Mouse (Mus musculus): Measurements from ENCODE around the gene Tmem51.

DNA sequence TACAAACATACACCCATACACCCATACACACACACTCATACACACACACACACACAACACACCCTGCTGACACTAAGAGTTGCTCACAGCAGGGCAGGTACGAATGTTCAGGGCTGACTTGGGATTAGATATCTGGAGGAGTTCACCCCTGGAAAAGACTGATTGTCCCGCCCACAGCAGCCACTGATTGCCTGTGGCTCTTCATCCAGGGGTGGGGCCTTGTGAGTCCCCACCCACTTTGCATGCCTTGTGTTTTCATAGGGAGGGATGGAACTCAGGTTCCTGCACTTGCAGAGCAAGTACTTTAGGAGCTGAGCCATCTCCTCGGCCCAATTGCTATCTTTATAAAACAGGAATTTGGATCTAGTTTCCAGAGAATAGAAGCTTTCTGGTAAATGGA is 102.6 kb downstream of the Tmem51 start:
- TF ChIP-seq MAFK (IDR thresholded peaks at IDR 0.05; ENCODE audit: insufficient read depth, low read depth, low read length) (no peak), ZNF384 (IDR thresholded peaks at IDR 0.05; ENCODE audit: low read depth, low read length) (no peak), CHD2 (IDR thresholded peaks at IDR 0.05; ENCODE audit: low read depth, low read length) (no peak), HCFC1 (IDR thresholded peaks at IDR 0.05; ENCODE audit: borderline replicate concordance, insufficient read depth, low read length) (no peak), ZC3H11A (IDR thresholded peaks at IDR 0.05; ENCODE audit: borderline replicate concordance, low read depth, low read length) (no peak)
